Mouse (Mus musculus): ENCODE measurements around the gene Sestd1. TPM values are rescaled to one million over a fixed set of nuclear protein-coding genes. Genes with fewer than 3 reads are reported as not detected.

The Sestd1 gene
- polyA plus RNA-seq, 1 experiment: 7.8 TPM

- Histone ChIP-seq H3K4me1 (ENCODE audit: control insufficient read depth, insufficient read depth, insufficient read length, low read length) (no peaks in the 10 kb centered on the region), H3K4me3 (ENCODE audit: low read depth, low read length) (no peak overlapping the region), H3K27me3 (ENCODE audit: control insufficient read depth, insufficient read depth, low read length) (no peaks in the 10 kb centered on the region), H3K27ac (ENCODE audit: insufficient read depth, low read depth, low read length) (no peak overlapping the region), H3K36me3 (ENCODE audit: control insufficient read depth, insufficient read depth, low read length) (no peaks in the 10 kb centered on the region)
- no peak for TF ChIP-seq CTCF (IDR thresholded peaks at IDR 0.05; ENCODE audit: extremely low read depth, insufficient read length, insufficient replicate concordance, low read depth, low read length)
- TF ChIP-seq POLR2A (IDR thresholded peaks at IDR 0.05; ENCODE audit: low read depth, low read length): no peak
- WGBS: 32% methylated on average over 9 of the region's 9 CpGs
Observed at GRCm38 (mm10) chr2:77312616-77313015, 32.2 kb upstream of the Sestd1 start.

DNA sequence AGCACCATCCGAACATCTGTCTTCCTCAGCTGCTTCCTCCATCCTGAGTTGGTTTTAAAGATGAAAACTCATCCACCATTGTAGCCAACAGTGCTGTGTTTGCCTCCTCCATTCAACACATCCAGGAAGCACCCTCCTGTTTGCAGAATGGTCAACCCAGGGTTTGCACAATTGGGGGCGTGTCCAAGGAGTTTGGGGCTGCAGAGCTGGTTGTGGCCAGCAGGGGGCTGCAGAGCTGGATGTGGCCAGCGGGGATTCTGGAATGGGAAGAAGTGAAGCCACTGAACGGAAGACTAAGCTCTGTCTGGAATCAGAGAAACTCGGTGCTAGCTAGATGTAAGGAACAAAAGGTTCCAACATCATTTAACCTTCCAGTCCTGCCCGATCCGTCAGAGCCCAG is 28.9 kb upstream of the Sestd1 start:
- H3K36me3 ChIP-seq (ENCODE audit: control insufficient read depth, insufficient read depth, low read length): no peaks in the 10 kb centered on the region
- TF ChIP-seq CTCF (IDR thresholded peaks at IDR 0.05; ENCODE audit: extremely low read depth, insufficient read length, insufficient replicate concordance, low read depth, low read length) (peak; percentile 73; the same call in 1 of the 2 replicates), POLR2A (IDR thresholded peaks at IDR 0.05; ENCODE audit: low read depth, low read length) (no peak)
- 46% methylated on average over 7 of the region's 7 CpGs for WGBS
- no peak overlapping the region for H3K27ac ChIP-seq (ENCODE audit: insufficient read depth, low read depth, low read length)
- H3K4me3 ChIP-seq (ENCODE audit: low read depth, low read length): no peak overlapping the region
- H3K4me1 ChIP-seq (ENCODE audit: control insufficient read depth, insufficient read depth, insufficient read length, low read length): no peaks in the 10 kb centered on the region
- H3K27me3 ChIP-seq (ENCODE audit: control insufficient read depth, insufficient read depth, low read length): no peaks in the 10 kb centered on the region

- Histone ChIP-seq H3K36me3 (ENCODE audit: control insufficient read depth, insufficient read depth, low read length) (no peaks in the 10 kb centered on the region), H3K27ac (ENCODE audit: insufficient read depth, low read depth, low read length) (no peak overlapping the region), H3K4me3 (ENCODE audit: low read depth, low read length) (no peak overlapping the region), H3K27me3 (ENCODE audit: control insufficient read depth, insufficient read depth, low read length) (no peaks in the 10 kb centered on the region), H3K4me1 (ENCODE audit: control insufficient read depth, insufficient read depth, insufficient read length, low read length) (no peaks in the 10 kb centered on the region)
- no peak for TF ChIP-seq POLR2A (IDR thresholded peaks at IDR 0.05; ENCODE audit: low read depth, low read length)
- TF ChIP-seq CTCF (IDR thresholded peaks at IDR 0.05; ENCODE audit: extremely low read depth, insufficient read length, insufficient replicate concordance, low read depth, low read length): no peak
- 66% methylated on average over 3 of the region's 3 CpGs for WGBS
Observed at GRCm38 (mm10) chr2:77304494-77304893, 24.1 kb upstream of the Sestd1 start.

GRCm38 (mm10) chr2:77303716-77304115 is 23.3 kb upstream of the Sestd1 start:
- no peaks in the 10 kb centered on the region for H3K27me3 ChIP-seq (ENCODE audit: control insufficient read depth, insufficient read depth, low read length)
- no peaks in the 10 kb centered on the region for H3K4me1 ChIP-seq (ENCODE audit: control insufficient read depth, insufficient read depth, insufficient read length, low read length)
- no peak overlapping the region for H3K4me3 ChIP-seq (ENCODE audit: low read depth, low read length)
- H3K27ac ChIP-seq (ENCODE audit: insufficient read depth, low read depth, low read length): no peak overlapping the region
- TF ChIP-seq POLR2A (IDR thresholded peaks at IDR 0.05; ENCODE audit: low read depth, low read length): no peak
- TF ChIP-seq CTCF (IDR thresholded peaks at IDR 0.05; ENCODE audit: extremely low read depth, insufficient read length, insufficient replicate concordance, low read depth, low read length): no peak
- WGBS: 93% methylated on average over 3 of the region's 3 CpGs
- no peaks in the 10 kb centered on the region for H3K36me3 ChIP-seq (ENCODE audit: control insufficient read depth, insufficient read depth, low read length)

- WGBS: 48% methylated on average over 6 of the region's 6 CpGs
- H3K27ac ChIP-seq (ENCODE audit: insufficient read depth, low read depth, low read length): no peak overlapping the region
- no peak overlapping the region for H3K4me3 ChIP-seq (ENCODE audit: low read depth, low read length)
- TF ChIP-seq POLR2A (IDR thresholded peaks at IDR 0.05; ENCODE audit: low read depth, low read length) (no peak), CTCF (IDR thresholded peaks at IDR 0.05; ENCODE audit: extremely low read depth, insufficient read length, insufficient replicate concordance, low read depth, low read length) (no peak)
- H3K27me3 ChIP-seq (ENCODE audit: control insufficient read depth, insufficient read depth, low read length): no peaks in the 10 kb centered on the region
- no peaks in the 10 kb centered on the region for H3K36me3 ChIP-seq (ENCODE audit: control insufficient read depth, insufficient read depth, low read length)
- no peaks in the 10 kb centered on the region for H3K4me1 ChIP-seq (ENCODE audit: control insufficient read depth, insufficient read depth, insufficient read length, low read length)
Observed at GRCm38 (mm10) chr2:77302655-77303348, 22.4 kb upstream of the Sestd1 start.

- Histone ChIP-seq H3K4me3 (ENCODE audit: low read depth, low read length) (no peak overlapping the region), H3K27ac (ENCODE audit: insufficient read depth, low read depth, low read length) (no peak overlapping the region), H3K27me3 (ENCODE audit: control insufficient read depth, insufficient read depth, low read length) (no peaks in the 10 kb centered on the region), H3K36me3 (ENCODE audit: control insufficient read depth, insufficient read depth, low read length) (no peaks in the 10 kb centered on the region), H3K4me1 (ENCODE audit: control insufficient read depth, insufficient read depth, insufficient read length, low read length) (no peaks in the 10 kb centered on the region)
- TF ChIP-seq CTCF (IDR thresholded peaks at IDR 0.05; ENCODE audit: extremely low read depth, insufficient read length, insufficient replicate concordance, low read depth, low read length) (no peak), POLR2A (IDR thresholded peaks at IDR 0.05; ENCODE audit: low read depth, low read length) (no peak)
- WGBS: 83% methylated on average over 9 of the region's 9 CpGs
Observed at GRCm38 (mm10) chr2:77301687-77302389, 21.4 kb upstream of the Sestd1 start.

DNA sequence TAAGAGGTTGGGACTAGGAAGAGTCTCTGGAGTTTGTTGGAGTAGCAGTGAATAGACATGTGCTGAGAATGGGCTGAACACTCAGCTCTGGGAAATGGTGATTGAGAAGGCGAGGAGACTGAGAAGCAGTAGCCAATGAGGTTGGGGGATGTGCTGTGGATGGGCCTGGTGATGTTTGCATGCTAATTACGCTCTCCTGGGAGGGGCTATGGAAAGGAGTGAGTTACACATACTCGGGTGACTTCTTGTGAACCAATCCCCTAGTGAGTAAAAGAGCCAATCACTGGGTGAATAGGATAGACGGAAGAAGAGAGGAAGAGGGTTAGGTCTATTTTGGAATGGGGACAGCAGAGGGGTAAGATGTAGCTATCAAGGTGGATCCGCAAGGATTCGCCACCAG is 9.3 kb upstream of the Sestd1 start:
- 80% methylated on average over 6 of the region's 6 CpGs for WGBS
- H3K27ac ChIP-seq (ENCODE audit: insufficient read depth, low read depth, low read length): no peak overlapping the region
- no peaks in the 10 kb centered on the region for H3K36me3 ChIP-seq (ENCODE audit: control insufficient read depth, insufficient read depth, low read length)
- no peak for TF ChIP-seq POLR2A (IDR thresholded peaks at IDR 0.05; ENCODE audit: low read depth, low read length)
- TF ChIP-seq CTCF (IDR thresholded peaks at IDR 0.05; ENCODE audit: extremely low read depth, insufficient read length, insufficient replicate concordance, low read depth, low read length): no peak
- H3K27me3 ChIP-seq (ENCODE audit: control insufficient read depth, insufficient read depth, low read length): no peaks in the 10 kb centered on the region
- no peaks in the 10 kb centered on the region for H3K4me1 ChIP-seq (ENCODE audit: control insufficient read depth, insufficient read depth, insufficient read length, low read length)
- H3K4me3 ChIP-seq (ENCODE audit: low read depth, low read length): no peak overlapping the region
